ENCODE assay signal across 9 mouse cellular contexts in genomic region chr12:76190940-76191339, GRCm38 (mm10). TPM values are rescaled to one million over a fixed set of nuclear protein-coding genes. Genes with fewer than 3 reads are reported as not detected.
DNase-seq lines count a peak whose midpoint lies in the region; ATAC-seq and TF ChIP-seq lines count a peak whose summit lies in the region.
"Had no signal": no experiment of that assay in that cellular context is flagged by ENCODE, and none has a peak within 500 bp of the region (broad histone marks: within the 10 kb centered on the region; RNA-seq: fewer than 3 reads in every experiment).

No protein-coding gene starts in this region.

- H3K27ac ChIP-seq in lung, embryonic 14.5 days (ENCODE audit: low read depth): no peak overlapping the region
- H3K27ac ChIP-seq: macrophage had no signal

- H3K4me3 ChIP-seq in lung, embryonic 14.5 days (ENCODE audit: low read depth, low read length): no peak overlapping the region
- H3K4me3 ChIP-seq: erythroblast, embryonic 14.5 days had no signal

- H3K9me3 ChIP-seq in lung, embryonic 14.5 days (ENCODE audit: low read depth, low read length): no peaks in the 10 kb centered on the region

- peak; percentile 85 for TF ChIP-seq CTCF in lung, embryonic 14.5 days (IDR thresholded peaks at IDR 0.05; ENCODE audit: low read depth)

- no peaks in the 10 kb centered on the region for H3K27me3 ChIP-seq in lung, embryonic 14.5 days (ENCODE audit: insufficient read depth, low read length)

- DNase-seq in left cerebral cortex, adult 11 months (ENCODE audit: low spot score): peak; percentile 7
- DNase-seq in left cerebral cortex, adult 8-10 months (ENCODE audit: low spot score in 2 of 2): no peak
- DNase-seq in MN1 (ENCODE audit: low spot score): peak; percentile 85
- peak; percentile 46 to 75 for DNase-seq in cerebellum, postnatal 10 days
- DNase-seq in induced T-regulatory cell, adult 2 months (ENCODE audit: low read depth): peak; percentile 72
- DNase-seq in lung, embryonic 14.5 days: peak; percentile 87
- DNase-seq in telencephalon, adult 2 months (ENCODE audit: low read depth, low spot score): peak; percentile 38

- no peaks in the 10 kb centered on the region for H3K36me3 ChIP-seq in lung, embryonic 14.5 days (ENCODE audit: insufficient read depth)

- H3K4me1 ChIP-seq in lung, embryonic 14.5 days (ENCODE audit: insufficient read depth): no peaks in the 10 kb centered on the region

- peak; percentile 59 for ATAC-seq in lung, embryonic 14.5 days (ENCODE audit: insufficient read depth)

- no peak overlapping the region for H3K9ac ChIP-seq in lung, embryonic 14.5 days

- 41% methylated on average over 11 of the region's 11 CpGs for WGBS in lung, embryonic 14.5 days

- H3K4me2 ChIP-seq in lung, embryonic 14.5 days: no peak overlapping the region

RNA-seq across cellular contexts. Expression of gene Esr2, which starts 13.9 kb away (rescaled TPM):
- total RNA-seq in left cerebral cortex, adult 8-10 months (2022): under 1 TPM; 0.33 to 0.63 (median 0.59) TPM
- 0.26 and 0.46 TPM in 2 replicates for polyA plus RNA-seq in lung, embryonic 14.5 days (2014; fragmentation: Nextera tagmentation; extraction: Ambion mirVana)
- polyA plus RNA-seq: erythroblast, embryonic 14.5 days; macrophage had no signal

RNA-seq across cellular contexts. Expression of gene Tex21, which starts 55.6 kb away (rescaled TPM):
- not detected for total RNA-seq in left cerebral cortex, adult 8-10 months (2022)
- not detected in 2 replicates for polyA plus RNA-seq in lung, embryonic 14.5 days (2014; fragmentation: Nextera tagmentation; extraction: Ambion mirVana)
- polyA plus RNA-seq: erythroblast, embryonic 14.5 days; macrophage had no signal

Comparison
In these comparisons a context has a peak if more than half of its experiments do, and no peak if none do; other contexts are left out.
1. DNase-seq: peak in left cerebral cortex, adult 11 months (single experiment), MN1 (single experiment), cerebellum, postnatal 10 days (2 of 2), induced T-regulatory cell, adult 2 months (single experiment), lung, embryonic 14.5 days (single experiment) and telencephalon, adult 2 months (single experiment); none in left cerebral cortex, adult 8-10 months (0 of 2).